5 mouse cellular contexts compared by ENCODE assay signal in the genomic region with DNA sequence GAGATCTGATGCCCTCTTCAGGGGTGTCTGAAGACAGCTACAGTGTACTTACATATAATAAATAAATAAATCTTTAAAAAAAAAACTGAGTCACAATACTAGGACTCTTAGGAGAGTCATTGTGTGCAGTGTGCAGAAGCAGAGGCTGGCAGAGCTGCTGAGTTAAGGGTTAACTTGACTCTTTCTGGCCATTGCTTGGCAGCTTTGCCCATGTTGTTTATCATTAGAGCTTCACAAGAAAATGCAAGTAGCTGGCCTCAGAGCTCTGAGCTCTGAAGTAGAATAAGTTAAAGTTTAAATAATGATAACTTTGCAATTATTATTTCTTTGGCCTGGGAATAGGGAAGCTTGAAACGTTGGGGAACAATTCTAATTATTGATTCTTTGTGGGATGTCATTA. TPM values are rescaled to one million over a fixed set of nuclear protein-coding genes. Genes with fewer than 3 reads are reported as not detected.
DNase-seq lines count a peak whose midpoint lies in the region; ATAC-seq and TF ChIP-seq lines count a peak whose summit lies in the region.
"Not testable (repeated sequence)": the region's sequence is repeated elsewhere in the genome, so short reads cannot be mapped to it uniquely, and the experiment has no call there.

No protein-coding gene starts in this region.

- H3K4me1 ChIP-seq in MEL (ENCODE audit: control insufficient read depth in 1 of 2, insufficient read depth in 2 of 2, low read length in 2 of 2); intestine, embryonic 14.5 days (replicated peaks; ENCODE audit: control insufficient read depth, insufficient read depth, low read length); kidney, adult 2 months (ENCODE audit: control insufficient read depth, insufficient read depth, low read length); midbrain, embryonic 11.5 days (ENCODE audit: control insufficient read depth, insufficient read depth, low read length): not testable (repeated sequence)

- TF ChIP-seq POLR2A in MEL (IDR thresholded peaks at IDR 0.05; ENCODE audit: control insufficient read depth in 1 of 2, insufficient read depth in 1 of 2, low read depth in 1 of 2, low read length in 2 of 2, poor library complexity in 1 of 2); kidney, adult 2 months (IDR thresholded peaks at IDR 0.05; ENCODE audit: low read depth, low read length): not testable (repeated sequence)

- not testable (repeated sequence) for H3K27me3 ChIP-seq in MEL (ENCODE audit: control insufficient read depth in 1 of 2, insufficient read depth in 2 of 2, low read length in 2 of 2); kidney, adult 2 months (replicated peaks; ENCODE audit: control insufficient read depth, insufficient read depth, low read length); midbrain, embryonic 11.5 days (ENCODE audit: control insufficient read depth, insufficient read depth, low read length)
- peaks cover 12% of the 10 kb centered on the region; the same call in 1 of the 2 replicates for H3K27me3 ChIP-seq in intestine, embryonic 14.5 days (replicated peaks; ENCODE audit: control insufficient read depth, insufficient read depth, low read length)

- not testable (repeated sequence) for H3K79me2 ChIP-seq in MEL (ENCODE audit: control insufficient read depth, insufficient read depth, low read length, poor library complexity)

- not testable (repeated sequence) for H3K27ac ChIP-seq in MEL (ENCODE audit: control insufficient read depth, low read depth, low read length); intestine, embryonic 14.5 days (ENCODE audit: low read depth); kidney, adult 2 months (ENCODE audit: insufficient read depth, low read depth, low read length); midbrain, embryonic 11.5 days (ENCODE audit: low read depth, low read length)

- not testable (repeated sequence) for TF ChIP-seq CTCF in MEL (IDR thresholded peaks at IDR 0.05 in 2 of 3, conservative IDR thresholded peaks at IDR 0.05 in 1 of 3; ENCODE audit: control insufficient read depth in 1 of 3, insufficient read depth in 1 of 3, low read depth in 2 of 3, low read length in 3 of 3, poor library complexity in 1 of 3, severe bottlenecking in 1 of 3); kidney, adult 2 months (conservative IDR thresholded peaks at IDR 0.05; ENCODE audit: insufficient read depth, insufficient read length, low read depth, low read length)

- H3K36me3 ChIP-seq in MEL (ENCODE audit: control insufficient read depth in 1 of 2, insufficient read depth in 2 of 2, low read length in 2 of 2) = peaks cover 0 to 12% of the 10 kb centered on the region in 2 experiments; a peak in 2 of 4 replicates
- H3K36me3 ChIP-seq in intestine, embryonic 14.5 days (ENCODE audit: control insufficient read depth, insufficient read depth, low read length) = peaks cover 18% of the 10 kb centered on the region
- not testable (repeated sequence) for H3K36me3 ChIP-seq in kidney, adult 2 months (ENCODE audit: control insufficient read depth, insufficient read depth, low read length); midbrain, embryonic 11.5 days (ENCODE audit: control insufficient read depth, insufficient read depth, low read length)

- not testable (repeated sequence) for TF ChIP-seq RAD21 in MEL (IDR thresholded peaks at IDR 0.05; ENCODE audit: low read depth, low read length)

- WGBS in intestine, embryonic 14.5 days = 70% methylated on average over 1 of the region's 1 CpGs
- 37% methylated on average over 1 of the region's 1 CpGs for WGBS in kidney, adult 2 months
- WGBS in midbrain, embryonic 11.5 days = 79% methylated on average over 1 of the region's 1 CpGs

- TF ChIP-seq EP300 in MEL (IDR thresholded peaks at IDR 0.05; ENCODE audit: low read depth in 1 of 2, low read length in 2 of 2) = not testable (repeated sequence)

- not testable (repeated sequence) for ATAC-seq in intestine, embryonic 14.5 days (replicated peaks; ENCODE audit: low FRiP score, low TSS enrichment, low read depth); midbrain, embryonic 11.5 days (ENCODE audit: low FRiP score)

- not testable (repeated sequence) for H3K4me2 ChIP-seq in intestine, embryonic 14.5 days (ENCODE audit: low read length); midbrain, embryonic 11.5 days

- peak; percentile 1 for DNase-seq in MEL (ENCODE audit: low read depth, low spot score)
- DNase-seq in intestine, embryonic 14.5 days (ENCODE audit: low spot score) = peak; percentile 7
- DNase-seq in kidney, adult 2 months = peak; percentile 68
- peak; percentile 50 for DNase-seq in kidney, adult 9 months
- DNase-seq in midbrain, embryonic 11.5 days (ENCODE audit: low spot score, missing footprints) = peak; percentile 23

- not testable (repeated sequence) for H3K4me3 ChIP-seq in MEL (ENCODE audit: control insufficient read depth in 1 of 2, insufficient read depth in 1 of 2, low read depth in 2 of 2, low read length in 2 of 2); intestine, embryonic 14.5 days (ENCODE audit: low read depth, low read length); kidney, adult 2 months (ENCODE audit: insufficient read depth, low read depth, low read length); midbrain, embryonic 11.5 days (ENCODE audit: low read depth, low read length)

- not testable (repeated sequence) for H3K9ac ChIP-seq in MEL (ENCODE audit: control insufficient read depth, low read depth, low read length, poor library complexity, severe bottlenecking); intestine, embryonic 14.5 days (ENCODE audit: low read length); midbrain, embryonic 11.5 days (ENCODE audit: low read length)

- H3K9me3 ChIP-seq in MEL (replicated peaks; ENCODE audit: insufficient read depth, low read length); intestine, embryonic 14.5 days (ENCODE audit: control insufficient read depth, low read length); midbrain, embryonic 11.5 days (ENCODE audit: control insufficient read depth, low read length): not testable (repeated sequence)

RNA-seq across cellular contexts. Expression of a gene that starts 8.3 kb away (rescaled TPM):
- total RNA-seq in MEL (2012; rRNA removed) = 239 and 264 TPM in 2 replicates
- 100 to 1,000 TPM in 1 of 2 experiments, not detected in 1; 194 TPM for polyA plus RNA-seq in MEL (2012; ENCODE audit: insufficient read depth in 1 of 2, insufficient read length in 2 of 2, low read depth in 1 of 2, low replicate concordance in 2 of 2, missing spikeins in 1 of 2)
- 141 and 152 TPM in 2 replicates for polyA plus RNA-seq in intestine, embryonic 14.5 days (2014; fragmentation: Nextera tagmentation; extraction: Ambion mirVana)
- polyA plus RNA-seq in kidney, adult 2 months (2012; rRNA removed) = 49.4 and 80.7 TPM in 2 replicates
- polyA plus RNA-seq in midbrain, embryonic 11.5 days (2014; fragmentation: Nextera tagmentation; extraction: Ambion mirVana) = 122 and 132 TPM in 2 replicates

RNA-seq across cellular contexts. Expression of a gene that starts 48.2 kb away (rescaled TPM):
- total RNA-seq in MEL (2012; rRNA removed) = 31.9 and 42.5 TPM in 2 replicates
- polyA plus RNA-seq in MEL (2012; ENCODE audit: insufficient read depth in 1 of 2, insufficient read length in 2 of 2, low read depth in 1 of 2, low replicate concordance in 2 of 2, missing spikeins in 1 of 2) = 100 to 1,000 TPM in 1 of 2 experiments, 10 to 100 TPM in 1; 48.8 to 419 TPM
- 29.6 and 31.1 TPM in 2 replicates for polyA plus RNA-seq in intestine, embryonic 14.5 days (2014; fragmentation: Nextera tagmentation; extraction: Ambion mirVana)
- polyA plus RNA-seq in kidney, adult 2 months (2012; rRNA removed) = 13.3 and 14.0 TPM in 2 replicates
- 24.9 and 28.1 TPM in 2 replicates for polyA plus RNA-seq in midbrain, embryonic 11.5 days (2014; fragmentation: Nextera tagmentation; extraction: Ambion mirVana)

RNA-seq across cellular contexts. Expression of a gene that starts 52.2 kb away (rescaled TPM):
- 80.6 and 95.8 TPM in 2 replicates for total RNA-seq in MEL (2012; rRNA removed)
- polyA plus RNA-seq in MEL (2012; ENCODE audit: insufficient read depth in 1 of 2, insufficient read length in 2 of 2, low read depth in 1 of 2, low replicate concordance in 2 of 2, missing spikeins in 1 of 2) = 100 to 1,000 TPM in 1 of 2 experiments, not detected in 1; 142 TPM
- 36.3 and 44.2 TPM in 2 replicates for polyA plus RNA-seq in intestine, embryonic 14.5 days (2014; fragmentation: Nextera tagmentation; extraction: Ambion mirVana)
- polyA plus RNA-seq in kidney, adult 2 months (2012; rRNA removed) = 4.1 and 4.4 TPM in 2 replicates
- 25.6 and 28.3 TPM in 2 replicates for polyA plus RNA-seq in midbrain, embryonic 11.5 days (2014; fragmentation: Nextera tagmentation; extraction: Ambion mirVana)

Comparison
In these comparisons a context has a peak if more than half of its experiments do, and no peak if none do; other contexts are left out.
1. DNase-seq: peak in every context shown above with its lines; median percentile 68 in kidney, adult 2 months; 50 in kidney, adult 9 months; 23 in midbrain, embryonic 11.5 days; 7 in intestine, embryonic 14.5 days; 1 in MEL.